Mouse (Mus musculus): Measurements from ENCODE around the gene Ubp1. TPM values are rescaled to one million over a fixed set of nuclear protein-coding genes. Genes with fewer than 3 reads are reported as not detected.

Gene Ubp1
- polyA plus RNA-seq, 1 experiment from 2014 or later, result 48.9 TPM

GRCm38 (mm10) chr9:113977225-113977840 is 46.6 kb downstream of the Ubp1 start:
- no peaks in the 10 kb centered on the region for H3K27me3 ChIP-seq (ENCODE audit: insufficient read depth, low read length)
- H3K27ac ChIP-seq (ENCODE audit: low read depth), result no peak overlapping the region
- no peak overlapping the region for H3K4me3 ChIP-seq (ENCODE audit: low read depth, low read length)
- DNase-seq (no peak), ATAC-seq (ENCODE audit: insufficient read depth) (no peak)
- no peaks in the 10 kb centered on the region for H3K9me3 ChIP-seq (ENCODE audit: low read depth, low read length)
- H3K4me1 ChIP-seq (ENCODE audit: insufficient read depth), result no peaks in the 10 kb centered on the region
- no peak overlapping the region for H3K4me2 ChIP-seq
- no peak for TF ChIP-seq CTCF (IDR thresholded peaks at IDR 0.05; ENCODE audit: low read depth)
- H3K36me3 ChIP-seq (ENCODE audit: insufficient read depth), result peaks cover 70% of the 10 kb centered on the region
- no peak overlapping the region for H3K9ac ChIP-seq
- WGBS, result 66% methylated on average over 11 of the region's 11 CpGs

GRCm38 (mm10) chr9:113978656-113979055 is 47.9 kb downstream of the Ubp1 start:
- Histone ChIP-seq H3K9me3 (ENCODE audit: low read depth, low read length) (no peaks in the 10 kb centered on the region), H3K27ac (ENCODE audit: low read depth) (no peak overlapping the region), H3K4me2 (no peak overlapping the region), H3K9ac (no peak overlapping the region), H3K4me3 (ENCODE audit: low read depth, low read length) (no peak overlapping the region), H3K27me3 (ENCODE audit: insufficient read depth, low read length) (no peaks in the 10 kb centered on the region), H3K4me1 (ENCODE audit: insufficient read depth) (no peaks in the 10 kb centered on the region), H3K36me3 (ENCODE audit: insufficient read depth) (peaks cover 61% of the 10 kb centered on the region)
- DNase-seq (no peak), ATAC-seq (ENCODE audit: insufficient read depth) (no peak)
- TF ChIP-seq CTCF (IDR thresholded peaks at IDR 0.05; ENCODE audit: low read depth), result no peak
- 75% methylated on average over 7 of the region's 7 CpGs for WGBS

GRCm38 (mm10) chr9:113979356-113979755 is 48.6 kb downstream of the Ubp1 start:
- Histone ChIP-seq H3K36me3 (ENCODE audit: insufficient read depth) (peaks cover 54% of the 10 kb centered on the region), H3K4me2 (no peak overlapping the region), H3K27me3 (ENCODE audit: insufficient read depth, low read length) (no peaks in the 10 kb centered on the region), H3K9ac (no peak overlapping the region), H3K27ac (ENCODE audit: low read depth) (no peak overlapping the region), H3K9me3 (ENCODE audit: low read depth, low read length) (no peaks in the 10 kb centered on the region), H3K4me1 (ENCODE audit: insufficient read depth) (no peaks in the 10 kb centered on the region), H3K4me3 (ENCODE audit: low read depth, low read length) (no peak overlapping the region)
- no peak for DNase-seq
- TF ChIP-seq CTCF (IDR thresholded peaks at IDR 0.05; ENCODE audit: low read depth), result no peak
- 82% methylated on average over 13 of the region's 13 CpGs for WGBS
- no peak for ATAC-seq (ENCODE audit: insufficient read depth)

- Histone ChIP-seq H3K36me3 (ENCODE audit: insufficient read depth) (peaks cover 36% of the 10 kb centered on the region), H3K4me3 (ENCODE audit: low read depth, low read length) (no peak overlapping the region), H3K27me3 (ENCODE audit: insufficient read depth, low read length) (no peaks in the 10 kb centered on the region), H3K4me1 (ENCODE audit: insufficient read depth) (no peaks in the 10 kb centered on the region), H3K27ac (ENCODE audit: low read depth) (no peak overlapping the region), H3K9ac (no peak overlapping the region), H3K9me3 (ENCODE audit: low read depth, low read length) (no peaks in the 10 kb centered on the region), H3K4me2 (no peak overlapping the region)
- no peak for ATAC-seq (ENCODE audit: insufficient read depth)
- no peak for TF ChIP-seq CTCF (IDR thresholded peaks at IDR 0.05; ENCODE audit: low read depth)
- WGBS, result 68% methylated on average over 16 of the region's 16 CpGs
- peak; percentile 9 for DNase-seq
Measured at GRCm38 (mm10) chr9:113981099-113981880, 50.6 kb downstream of the Ubp1 start.

- DNase-seq (no peak), ATAC-seq (ENCODE audit: insufficient read depth) (no peak)
- Histone ChIP-seq H3K36me3 (ENCODE audit: insufficient read depth) (peaks cover 25% of the 10 kb centered on the region), H3K4me3 (ENCODE audit: low read depth, low read length) (no peak overlapping the region), H3K27me3 (ENCODE audit: insufficient read depth, low read length) (no peaks in the 10 kb centered on the region), H3K4me2 (no peak overlapping the region), H3K9me3 (ENCODE audit: low read depth, low read length) (no peaks in the 10 kb centered on the region), H3K4me1 (ENCODE audit: insufficient read depth) (no peaks in the 10 kb centered on the region), H3K9ac (no peak overlapping the region), H3K27ac (ENCODE audit: low read depth) (no peak overlapping the region)
- 77% methylated on average over 2 of the region's 2 CpGs for WGBS
- TF ChIP-seq CTCF (IDR thresholded peaks at IDR 0.05; ENCODE audit: low read depth), result no peak
Measured at GRCm38 (mm10) chr9:113982451-113982850, 51.7 kb downstream of the Ubp1 start.

GRCm38 (mm10) chr9:113982883-113983670 is 52.3 kb downstream of the Ubp1 start:
- DNase-seq, result no peak
- no peak overlapping the region for H3K4me3 ChIP-seq (ENCODE audit: low read depth, low read length)
- no peaks in the 10 kb centered on the region for H3K4me1 ChIP-seq (ENCODE audit: insufficient read depth)
- H3K9me3 ChIP-seq (ENCODE audit: low read depth, low read length), result no peaks in the 10 kb centered on the region
- H3K27me3 ChIP-seq (ENCODE audit: insufficient read depth, low read length), result no peaks in the 10 kb centered on the region
- H3K9ac ChIP-seq, result no peak overlapping the region
- no peak for TF ChIP-seq CTCF (IDR thresholded peaks at IDR 0.05; ENCODE audit: low read depth)
- no peak for ATAC-seq (ENCODE audit: insufficient read depth)
- no peak overlapping the region for H3K4me2 ChIP-seq
- WGBS, result 67% methylated on average over 11 of the region's 11 CpGs
- H3K36me3 ChIP-seq (ENCODE audit: insufficient read depth), result peaks cover 18% of the 10 kb centered on the region
- no peak overlapping the region for H3K27ac ChIP-seq (ENCODE audit: low read depth)
